Mouse (Mus musculus): ENCODE data around the gene Mfge8.

GRCm38 (mm10) chr7:79140897-79141296 is 8.0 kb downstream of the Mfge8 start:
- TF ChIP-seq CTCF (IDR thresholded peaks at IDR 0.05; ENCODE audit: low read depth, low read length) (peak; percentile 90), POLR2A (IDR thresholded peaks at IDR 0.05; ENCODE audit: borderline replicate concordance, low read depth, low read length) (no peak)

Data from bone marrow macrophage, adult 2 months (primary cell).